Mouse (Mus musculus) heart, embryonic 14.5 days (tissue): ENCODE measurements around the gene Mrpl47. TPM values are rescaled to one million over a fixed set of nuclear protein-coding genes. Genes with fewer than 3 reads are reported as not detected.
"Not testable (repeated sequence)": the region's sequence is repeated elsewhere in the genome, so short reads cannot be mapped to it uniquely, and the experiment has no call there.

Source experiments
- ATAC-seq: fragments of 200-750 bp; cut with Nextera tagmentation; 2 replicates; pipeline ENCODE4 v1.8.0; 2017; ENCODE audit warnings: low read depth, moderate TSS enrichment; ENCODE audit not compliant: insufficient number of reproducible peaks, insufficient read depth, low FRiP score
- H3K27ac ChIP-seq, 2 experiments: fragments of 200-500 bp in 1 of 2; fragments of 300-500 bp in 1 of 2; sonication (generic) in 1 of 2; replicated peaks in 1 of 2; 2 replicates each; pipeline ENCODE4 v1.5.1; 2012 to 2014; ENCODE audit warnings: low read depth in 2 of 2, low read length in 2 of 2, control low read depth in 1 of 2, mild to moderate bottlenecking in 1 of 2, mixed read lengths in 1 of 2; ENCODE audit not compliant: control insufficient read depth in 1 of 2, insufficient read depth in 1 of 2
- H3K27me3 ChIP-seq: fragments of 300-500 bp; sonication (generic); 2 replicates; pipeline ENCODE4 v1.6.1; 2014; ENCODE audit warnings: mild to moderate bottlenecking, low read length, control low read depth; ENCODE audit not compliant: control insufficient read depth, insufficient read depth
- H3K36me3 ChIP-seq: fragments of 300-500 bp; sonication (generic); 2 replicates; pipeline ENCODE4 v1.6.1; 2014; ENCODE audit warnings: mild to moderate bottlenecking, control low read depth, low read length, mixed read lengths; ENCODE audit not compliant: control insufficient read depth, insufficient read depth
- H3K4me1 ChIP-seq, 2 experiments: fragments of 200-500 bp in 1 of 2; fragments of 300-500 bp in 1 of 2; sonication (generic) in 1 of 2; 2 replicates each; pipeline ENCODE4 v1.6.1; 2012 to 2014; ENCODE audit warnings: low read length in 2 of 2, control low read depth in 1 of 2, mixed read lengths in 1 of 2; ENCODE audit not compliant: control insufficient read depth in 2 of 2, insufficient read depth in 2 of 2
- H3K4me2 ChIP-seq: fragments of 300-500 bp; sonication (generic); 2 replicates; pipeline ENCODE4 v1.6.1; 2014; ENCODE audit warnings: mild to moderate bottlenecking, low read length
- H3K4me3 ChIP-seq, 2 experiments: fragments of 200-500 bp in 1 of 2; fragments of 300-500 bp in 1 of 2; sonication (generic) in 1 of 2; 2 replicates each; pipeline ENCODE4 v1.5.1; 2012 to 2014; ENCODE audit warnings: low read length in 2 of 2, mild to moderate bottlenecking in 2 of 2, control low read depth in 1 of 2, low read depth in 1 of 2, moderate library complexity in 1 of 2; ENCODE audit not compliant: control insufficient read depth in 1 of 2, insufficient read depth in 1 of 2
- H3K9ac ChIP-seq: fragments of 300-500 bp; sonication (generic); 2 replicates; pipeline ENCODE4 v1.6.1; 2014; ENCODE audit warnings: mild to moderate bottlenecking, low read length
- H3K9me3 ChIP-seq: fragments of 300-500 bp; sonication (generic); 2 replicates; pipeline ENCODE4 v1.6.1; 2016; ENCODE audit warnings: low read length, control low read depth; ENCODE audit not compliant: control insufficient read depth
- WGBS: fragments of 180-500 bp; shearing (Covaris S2); extraction: QIAGEN DNeasy Blood & Tissue Kit; methylation state at CpG from one replicate; pipeline ENCODE4 v1.1.7; 2014; 5-methylcytosine and 5-hydroxymethylcytosine counted together
- polyA plus RNA-seq: library from polyadenylated mRNA; unstranded; fragments of >200 nt; fragmentation: Nextera tagmentation; extraction: Ambion mirVana; gene quantifications from 2 replicates; pipeline ENCODE4 v1.2.1, GENCODE M21; 2014

Mrpl47 gene
- polyA plus RNA-seq, 1 experiment from 2014 or later: 34.3 TPM

DNA sequence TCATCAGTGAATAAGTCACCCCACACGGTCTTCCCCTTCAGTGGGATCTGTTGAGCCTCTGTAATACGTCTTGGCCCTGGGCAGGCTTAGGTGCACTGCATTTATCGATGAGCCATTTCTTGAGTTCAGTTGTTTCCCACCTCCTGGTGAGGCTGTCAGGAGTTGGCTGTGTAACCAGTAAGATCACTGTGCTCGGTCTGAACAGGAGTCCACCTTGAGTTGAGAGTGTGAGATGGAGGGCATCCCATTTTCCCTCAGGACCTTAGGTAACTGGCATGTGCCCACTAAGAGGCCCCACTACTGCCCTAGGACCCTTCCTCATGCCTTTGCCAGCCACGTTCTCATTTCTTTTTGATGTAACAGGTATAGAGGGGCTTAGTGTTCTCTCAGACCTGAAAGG lies 11.5 kb downstream of the Mrpl47 start:
- H3K27ac ChIP-seq: no peak overlapping the region
- no peak overlapping the region for H3K9ac ChIP-seq
- no peak overlapping the region for H3K4me2 ChIP-seq
- H3K4me3 ChIP-seq: no peak overlapping the region
- peaks cover 99% of the 10 kb centered on the region for H3K36me3 ChIP-seq
- H3K27me3 ChIP-seq: no peaks in the 10 kb centered on the region
- H3K9me3 ChIP-seq: 0 out of 2 replicates have a peak, but pooled peaks cover 3% of the 10 kb centered on the region
- no peak for ATAC-seq
- no peaks in the 10 kb centered on the region for H3K4me1 ChIP-seq
- WGBS: 88% methylated on average over 5 of the region's 5 CpGs

DNA sequence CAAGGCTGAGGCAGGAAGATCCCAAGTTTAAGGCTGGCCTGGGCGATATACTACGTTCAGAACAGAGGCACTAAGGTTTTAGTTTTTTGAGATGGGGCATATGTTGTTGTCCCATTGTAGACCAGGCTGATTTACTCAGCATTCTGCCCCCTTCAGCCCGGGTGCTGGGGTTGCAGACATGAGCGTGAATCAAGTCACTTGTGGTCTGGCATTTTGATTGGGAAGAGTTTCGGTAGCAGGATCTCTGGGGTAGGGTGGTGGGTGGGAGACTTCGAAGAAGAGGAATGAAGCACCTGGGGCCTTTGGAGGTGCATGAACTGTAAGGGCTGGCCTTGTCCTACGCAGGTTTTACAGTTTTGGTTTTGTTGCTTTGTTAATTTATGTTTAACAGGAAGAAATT lies 13.2 kb downstream of the Mrpl47 start:
- 98% methylated on average over 7 of the region's 7 CpGs for WGBS
- Histone ChIP-seq H3K9me3 (0 out of 2 replicates have a peak, but pooled peaks cover 3% of the 10 kb centered on the region), H3K4me3 (no peak overlapping the region), H3K4me1 (no peaks in the 10 kb centered on the region), H3K27me3 (no peaks in the 10 kb centered on the region), H3K4me2 (no peak overlapping the region), H3K9ac (no peak overlapping the region), H3K27ac (no peak overlapping the region), H3K36me3 (peaks cover 98% of the 10 kb centered on the region)
- no peak for ATAC-seq

DNA sequence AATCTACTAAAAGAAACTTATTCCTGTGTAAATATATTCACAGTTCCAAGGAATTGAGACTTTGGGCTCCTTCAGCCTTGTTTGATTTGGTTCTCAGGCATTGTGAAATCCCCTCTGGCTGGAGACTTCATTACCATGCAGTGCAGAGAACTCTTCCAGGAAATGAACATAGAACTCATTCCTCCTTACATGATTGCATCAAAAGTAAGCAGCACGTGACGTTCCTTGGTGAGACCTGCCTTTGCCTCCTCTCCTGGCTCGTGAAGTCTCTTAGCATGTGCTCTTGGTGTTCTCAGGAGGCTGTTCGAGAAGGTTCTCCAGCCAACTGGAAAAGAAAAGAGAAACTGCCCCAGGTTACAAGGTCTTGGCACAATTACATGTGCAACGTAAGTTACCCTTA lies 19.1 kb downstream of the Mrpl47 start:
- Histone ChIP-seq H3K36me3 (peaks cover 99% of the 10 kb centered on the region), H3K4me3 (no peak overlapping the region), H3K27ac (no peak overlapping the region), H3K4me2 (no peak overlapping the region), H3K9ac (no peak overlapping the region), H3K27me3 (no peaks in the 10 kb centered on the region), H3K9me3 (no peaks in the 10 kb centered on the region), H3K4me1 (no peaks in the 10 kb centered on the region)
- no peak for ATAC-seq
- WGBS: 93% methylated on average over 5 of the region's 5 CpGs

DNA sequence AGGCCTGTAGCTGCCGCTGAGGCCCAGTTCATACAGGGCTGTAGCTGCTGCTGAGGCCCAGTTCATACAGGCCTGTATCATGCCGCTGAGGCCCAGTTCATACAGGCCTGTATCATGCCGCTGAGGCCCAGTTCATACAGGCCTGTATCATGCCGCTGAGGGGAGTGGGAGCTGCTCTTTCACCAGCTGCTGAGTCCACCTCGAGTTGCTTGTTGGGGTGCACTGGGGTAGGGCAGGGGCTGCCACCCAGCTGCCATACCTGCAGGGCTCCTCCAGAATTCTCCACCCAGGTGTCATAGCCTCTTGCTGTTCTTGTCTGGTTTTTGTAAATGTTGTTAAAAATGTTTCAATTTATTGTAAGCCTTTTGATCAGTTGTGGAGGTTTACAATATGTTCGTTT lies 20.0 kb downstream of the Mrpl47 start:
- H3K27ac ChIP-seq, H3K4me3 ChIP-seq, H3K27me3 ChIP-seq, H3K9me3 ChIP-seq, H3K4me2 ChIP-seq, H3K4me1 ChIP-seq, H3K9ac ChIP-seq, ATAC-seq: not testable (repeated sequence)
- H3K36me3 ChIP-seq: peaks cover 99% of the 10 kb centered on the region
- WGBS: 91% methylated on average over 6 of the region's 6 CpGs

DNA sequence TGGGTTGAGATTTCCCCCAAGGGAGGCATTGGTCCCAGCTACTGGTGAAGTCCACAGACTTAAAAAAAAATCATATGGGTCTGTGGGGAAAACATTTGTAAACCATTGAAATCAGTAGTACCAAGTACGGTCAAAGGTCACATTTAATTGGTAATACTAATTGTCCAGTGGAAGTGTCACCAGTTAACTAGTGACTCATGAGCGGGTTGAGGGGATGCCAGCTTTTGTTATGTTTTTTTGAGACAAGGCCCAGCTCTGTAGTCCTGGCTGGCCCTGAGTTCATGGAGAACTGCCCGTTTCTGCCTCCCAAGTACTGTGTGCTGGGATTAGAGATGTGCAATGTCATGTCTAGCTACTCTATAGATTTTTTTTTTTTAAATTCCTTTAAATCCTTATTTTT lies 23.7 kb downstream of the Mrpl47 start:
- H3K4me3 ChIP-seq: no peak overlapping the region
- peaks cover 0 to 10% of the 10 kb centered on the region in 2 experiments; a peak in 3 of 4 replicates for H3K4me1 ChIP-seq
- ATAC-seq: no peak
- H3K36me3 ChIP-seq: peaks cover 71% of the 10 kb centered on the region
- no peak overlapping the region for H3K4me2 ChIP-seq
- H3K27ac ChIP-seq: no peak overlapping the region
- no peaks in the 10 kb centered on the region for H3K27me3 ChIP-seq
- H3K9ac ChIP-seq: no peak overlapping the region
- WGBS: 93% methylated on average over 3 of the region's 3 CpGs
- H3K9me3 ChIP-seq: no peaks in the 10 kb centered on the region

DNA sequence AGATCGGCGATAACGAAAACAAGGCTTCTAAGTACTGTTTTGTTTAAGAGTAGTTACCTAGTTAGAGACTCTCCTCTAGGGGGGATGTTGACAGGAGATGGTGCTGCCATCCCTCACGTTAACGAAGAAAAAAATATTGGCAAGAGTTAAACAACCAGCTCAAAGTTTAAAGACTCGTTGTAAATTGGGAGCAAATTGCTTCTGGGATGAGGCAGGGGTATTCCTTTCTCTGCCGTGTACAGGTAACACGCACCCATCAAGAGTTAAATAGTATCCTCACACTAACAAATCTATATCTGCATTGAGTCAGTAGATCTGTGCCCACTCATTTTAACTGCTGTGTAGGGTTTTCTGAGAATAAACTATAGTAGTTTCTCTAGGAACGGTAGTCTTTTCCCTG lies 28.0 kb downstream of the Mrpl47 start:
- no peaks in the 10 kb centered on the region for H3K27me3 ChIP-seq
- H3K4me3 ChIP-seq: peak overlapping the region; percentile 77 to 96
- peak overlapping the region; percentile 78 to 91 for H3K27ac ChIP-seq
- WGBS: 7% methylated on average over 9 of the region's 9 CpGs
- H3K9ac ChIP-seq: peak overlapping the region; percentile 95
- no peaks in the 10 kb centered on the region for H3K9me3 ChIP-seq
- no peak for ATAC-seq
- peaks cover 28% of the 10 kb centered on the region for H3K36me3 ChIP-seq
- H3K4me2 ChIP-seq: peak overlapping the region; percentile 87
- peaks cover 0 to 10% of the 10 kb centered on the region in 2 experiments; a peak in 3 of 4 replicates for H3K4me1 ChIP-seq

DNA sequence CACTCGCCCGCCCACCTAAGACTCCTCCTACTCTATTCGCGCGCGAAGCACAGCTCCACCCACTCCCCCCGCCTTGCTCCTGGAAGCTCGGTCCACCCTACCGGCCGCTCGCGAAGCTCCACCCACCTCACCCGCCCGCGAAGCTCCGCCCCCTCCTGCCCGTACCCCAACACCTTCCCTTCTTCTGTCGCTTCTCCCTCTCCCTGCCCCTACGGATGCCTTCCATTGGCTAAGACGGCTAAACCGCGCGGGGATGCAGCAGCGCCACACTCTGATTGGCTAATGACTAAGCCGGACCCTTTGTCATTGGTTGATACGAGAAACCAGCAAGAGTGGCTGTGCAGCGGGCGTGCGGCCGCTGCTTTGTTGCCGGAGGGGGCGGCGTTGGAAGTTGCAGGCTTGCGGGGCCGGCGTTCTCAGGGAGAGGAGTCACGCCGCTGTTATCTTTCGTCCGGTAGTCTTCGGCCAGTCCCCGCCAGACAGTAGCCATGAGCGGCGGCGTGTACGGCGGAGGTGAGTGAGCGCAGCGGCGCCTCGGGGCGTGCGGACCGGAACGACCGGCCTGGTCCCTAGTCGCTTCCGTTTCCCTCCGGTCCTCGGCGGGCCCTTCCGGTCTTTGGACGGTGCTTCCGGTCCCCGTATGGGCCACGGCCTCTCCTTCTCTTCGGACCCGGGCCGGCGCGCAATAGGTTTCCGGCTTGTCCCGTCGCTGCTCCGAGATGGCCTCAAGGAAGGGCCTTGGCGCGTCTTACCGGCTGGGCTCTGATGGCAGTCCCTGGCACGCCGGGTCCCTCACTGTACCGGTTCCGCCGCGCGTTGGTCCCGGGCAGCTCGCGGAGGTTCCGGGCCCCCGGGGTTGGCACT lies 28.8 kb downstream of the Mrpl47 start:
- peak; percentile 99 for ATAC-seq
- peak overlapping the region; percentile 77 to 96 for H3K4me3 ChIP-seq
- under 1% methylated on average over 89 of the region's 90 CpGs for WGBS

More for the DNA sequence above, 28.8 kb downstream of the Mrpl47 start:
- H3K4me2 ChIP-seq: peak overlapping the region; percentile 87
- H3K27me3 ChIP-seq: no peaks in the 10 kb centered on the region
- H3K9ac ChIP-seq: peak overlapping the region; percentile 95
- H3K9me3 ChIP-seq: no peaks in the 10 kb centered on the region
- peaks cover 0 to 10% of the 10 kb centered on the region in 2 experiments; a peak in 3 of 4 replicates for H3K4me1 ChIP-seq
- H3K36me3 ChIP-seq: peaks cover 20% of the 10 kb centered on the region
- H3K27ac ChIP-seq: peak overlapping the region; percentile 78 to 91
